Mouse (Mus musculus): ENCODE data around the gene Tmem52b.

- TF ChIP-seq CTCF (IDR thresholded peaks at IDR 0.05) = no peak
- TF ChIP-seq POLR2A (IDR thresholded peaks at IDR 0.05; ENCODE audit: insufficient read depth, low read depth, low read length) = no peak
Measured at GRCm38 (mm10) chr6:129513409-129513808, 1.1 kb downstream of the Tmem52b start.
